ENCODE assay signal across 8 mouse cellular contexts in the genomic region with DNA sequence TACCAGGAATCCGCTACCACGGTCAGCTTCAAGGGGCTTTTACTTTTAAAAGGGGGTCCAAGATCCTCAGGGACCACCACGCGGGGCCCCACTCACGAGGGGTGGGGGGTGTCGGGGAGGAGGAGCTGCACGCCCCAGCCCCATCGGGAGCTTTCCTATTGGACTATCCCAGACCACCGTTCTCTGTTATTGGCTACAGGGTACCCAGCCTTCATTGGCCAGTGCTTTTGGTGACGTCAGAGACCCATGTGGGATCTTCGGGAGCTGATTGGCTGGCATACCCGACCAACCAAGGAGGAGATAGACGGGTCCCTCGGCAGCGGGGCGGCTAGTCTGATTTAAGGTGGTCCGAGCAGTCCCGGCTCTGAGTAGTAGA. TPM values are rescaled to one million over a fixed set of nuclear protein-coding genes. Genes with fewer than 3 reads are reported as not detected.
A peak's percentile ranks its signal among the peaks of the same experiment; 100 is the strongest.
DNase-seq lines count a peak whose midpoint lies in the region; ATAC-seq and TF ChIP-seq lines count a peak whose summit lies in the region.

No protein-coding gene starts in this region.

- no peak for TF ChIP-seq POLR2A in bone marrow macrophage, adult 2 months (IDR thresholded peaks at IDR 0.05; ENCODE audit: borderline replicate concordance, low read depth, low read length)
- TF ChIP-seq POLR2A in embryonic fibroblast, embryonic 13.5 days (IDR thresholded peaks at IDR 0.05; ENCODE audit: low read depth, low read length) = no peak

- H3K9ac ChIP-seq in kidney, embryonic 14.5 days (ENCODE audit: low read depth, low read length) = peak overlapping the region; percentile 2; the same call in 1 of the 2 replicates
- H3K9ac ChIP-seq in limb, embryonic 15.5 days = 0 out of 2 replicates have a peak overlapping the region, but pooled peaks have one; percentile 5

- TF ChIP-seq CTCF in bone marrow macrophage, adult 2 months (IDR thresholded peaks at IDR 0.05; ENCODE audit: low read depth, low read length) = no peak
- TF ChIP-seq CTCF in embryonic fibroblast, embryonic 13.5 days (IDR thresholded peaks at IDR 0.05; ENCODE audit: borderline replicate concordance, insufficient read depth, low read length) = no peak

- H3K4me3 ChIP-seq in bone marrow macrophage, adult 2 months (ENCODE audit: insufficient read depth, low read length) = peak overlapping the region; percentile 77
- H3K4me3 ChIP-seq in embryonic fibroblast, embryonic 13.5 days (ENCODE audit: insufficient read depth, low read length) = peak overlapping the region; percentile 62
- H3K4me3 ChIP-seq in kidney, embryonic 14.5 days (ENCODE audit: low read length) = peak overlapping the region; percentile 25
- H3K4me3 ChIP-seq in limb, embryonic 15.5 days = peak overlapping the region; percentile 44

- DNase-seq in A20 (ENCODE audit: low read depth, low spot score) = peak; percentile 97
- peak; percentile 99 to 100 for DNase-seq in heart, adult 9 months (ENCODE audit: low spot score in 2 of 2)
- peak; percentile 74 to 80 for DNase-seq in monocyte, adult 2 months (ENCODE audit: low read depth in 1 of 2, low spot score in 2 of 2)
- DNase-seq in spleen, postnatal 36 days (ENCODE audit: low spot score in 2 of 2) = peak; percentile 96 to 97

- peaks cover 2% of the 10 kb centered on the region for H3K36me3 ChIP-seq in kidney, embryonic 14.5 days (ENCODE audit: control insufficient read depth, insufficient read depth, low read length)
- H3K36me3 ChIP-seq in limb, embryonic 15.5 days = 0 out of 2 replicates have a peak, but pooled peaks cover 7% of the 10 kb centered on the region

- H3K27ac ChIP-seq in bone marrow macrophage, adult 2 months (ENCODE audit: insufficient read depth, low read depth, low read length) = peak overlapping the region; percentile 66
- H3K27ac ChIP-seq in embryonic fibroblast, embryonic 13.5 days (ENCODE audit: insufficient read depth, low read length) = peak overlapping the region; percentile 78
- peak overlapping the region; percentile 90; the same call in 1 of the 2 replicates for H3K27ac ChIP-seq in kidney, embryonic 14.5 days (ENCODE audit: low read depth, low read length)
- H3K27ac ChIP-seq in limb, embryonic 15.5 days = peak overlapping the region; percentile 93

- WGBS in kidney, embryonic 14.5 days = under 1% methylated on average over 18 of the region's 18 CpGs
- WGBS in limb, embryonic 15.5 days = under 1% methylated on average over 18 of the region's 18 CpGs

- peak overlapping the region; percentile 61 for H3K4me2 ChIP-seq in kidney, embryonic 14.5 days (replicated peaks; ENCODE audit: low read depth, low read length)
- peak overlapping the region; percentile 78 for H3K4me2 ChIP-seq in limb, embryonic 15.5 days

- peaks cover 5% of the 10 kb centered on the region; the same call in 1 of the 2 replicates for H3K4me1 ChIP-seq in bone marrow macrophage, adult 2 months (ENCODE audit: control insufficient read depth, insufficient read depth, low read length)
- H3K4me1 ChIP-seq in embryonic fibroblast, embryonic 13.5 days (ENCODE audit: control insufficient read depth, insufficient read depth, low read length) = peaks cover 3% of the 10 kb centered on the region; the same call in 1 of the 2 replicates
- peaks cover 70% of the 10 kb centered on the region for H3K4me1 ChIP-seq in kidney, embryonic 14.5 days (ENCODE audit: control insufficient read depth, insufficient read depth, low read length)
- H3K4me1 ChIP-seq in limb, embryonic 15.5 days = peaks cover 70% of the 10 kb centered on the region

- ATAC-seq in kidney, embryonic 14.5 days (ENCODE audit: low FRiP score, low TSS enrichment) = peak; percentile 89
- ATAC-seq in limb, embryonic 15.5 days (ENCODE audit: insufficient number of reproducible peaks, low FRiP score, low TSS enrichment, low read depth) = peak; percentile 93

- H3K9me3 ChIP-seq in kidney, embryonic 14.5 days (ENCODE audit: control insufficient read depth, low read length) = no peaks in the 10 kb centered on the region
- no peaks in the 10 kb centered on the region for H3K9me3 ChIP-seq in limb, embryonic 15.5 days

- H3K27me3 ChIP-seq in kidney, embryonic 14.5 days (ENCODE audit: control insufficient read depth, insufficient read depth, low read length) = 0 out of 2 replicates have a peak, but pooled peaks cover 3% of the 10 kb centered on the region
- H3K27me3 ChIP-seq in limb, embryonic 15.5 days = peaks cover 12% of the 10 kb centered on the region; the same call in 1 of the 2 replicates

RNA-seq across cellular contexts. Expression of a gene that starts 2.9 kb away (rescaled TPM):
- 17.9 and 24.5 TPM in 2 replicates for polyA plus RNA-seq in bone marrow macrophage, adult 2 months (2012; ENCODE audit: insufficient read depth, insufficient read length, missing spikeins)
- 22.4 and 25.7 TPM in 2 replicates for polyA plus RNA-seq in embryonic fibroblast, embryonic 13.5 days (2011; ENCODE audit: insufficient read length, low read depth, missing spikeins)
- 29.3 and 30.4 TPM in 2 replicates for polyA plus RNA-seq in kidney, embryonic 14.5 days (2014; fragmentation: Nextera tagmentation; extraction: Ambion mirVana)
- 39.7 and 41.7 TPM in 2 replicates for polyA plus RNA-seq in limb, embryonic 15.5 days (2015; fragmentation: Nextera tagmentation; extraction: Ambion mirVana)

RNA-seq across cellular contexts. Expression of a gene that starts 12.2 kb away (rescaled TPM):
- 478 and 551 TPM in 2 replicates for polyA plus RNA-seq in bone marrow macrophage, adult 2 months (2012; ENCODE audit: insufficient read depth, insufficient read length, missing spikeins)
- 354 and 424 TPM in 2 replicates for polyA plus RNA-seq in embryonic fibroblast, embryonic 13.5 days (2011; ENCODE audit: insufficient read length, low read depth, missing spikeins)
- polyA plus RNA-seq in kidney, embryonic 14.5 days (2014; fragmentation: Nextera tagmentation; extraction: Ambion mirVana) = 408 and 609 TPM in 2 replicates
- 517 and 519 TPM in 2 replicates for polyA plus RNA-seq in limb, embryonic 15.5 days (2015; fragmentation: Nextera tagmentation; extraction: Ambion mirVana)

RNA-seq across cellular contexts. Expression of a gene that starts 26.5 kb away (rescaled TPM):
- polyA plus RNA-seq in bone marrow macrophage, adult 2 months (2012; ENCODE audit: insufficient read depth, insufficient read length, missing spikeins) = 10.1 and 10.5 TPM in 2 replicates
- 64.4 and 66.3 TPM in 2 replicates for polyA plus RNA-seq in embryonic fibroblast, embryonic 13.5 days (2011; ENCODE audit: insufficient read length, low read depth, missing spikeins)
- polyA plus RNA-seq in kidney, embryonic 14.5 days (2014; fragmentation: Nextera tagmentation; extraction: Ambion mirVana) = 77.7 and 89.2 TPM in 2 replicates
- 80.4 and 81.7 TPM in 2 replicates for polyA plus RNA-seq in limb, embryonic 15.5 days (2015; fragmentation: Nextera tagmentation; extraction: Ambion mirVana)

RNA-seq across cellular contexts. Expression of a gene that starts 29.4 kb away (rescaled TPM):
- 42.3 and 47.9 TPM in 2 replicates for polyA plus RNA-seq in bone marrow macrophage, adult 2 months (2012; ENCODE audit: insufficient read depth, insufficient read length, missing spikeins)
- 16.5 and 26.4 TPM in 2 replicates for polyA plus RNA-seq in embryonic fibroblast, embryonic 13.5 days (2011; ENCODE audit: insufficient read length, low read depth, missing spikeins)
- 12.6 and 15.5 TPM in 2 replicates for polyA plus RNA-seq in kidney, embryonic 14.5 days (2014; fragmentation: Nextera tagmentation; extraction: Ambion mirVana)
- polyA plus RNA-seq in limb, embryonic 15.5 days (2015; fragmentation: Nextera tagmentation; extraction: Ambion mirVana) = 9.9 and 11.7 TPM in 2 replicates

RNA-seq across cellular contexts. Expression of a gene that starts 34.6 kb away (rescaled TPM):
- 0.67 and 0.78 TPM in 2 replicates for polyA plus RNA-seq in bone marrow macrophage, adult 2 months (2012; ENCODE audit: insufficient read depth, insufficient read length, missing spikeins)
- polyA plus RNA-seq in embryonic fibroblast, embryonic 13.5 days (2011; ENCODE audit: insufficient read length, low read depth, missing spikeins) = 0.75 and 0.86 TPM in 2 replicates
- 0.84 and 0.86 TPM in 2 replicates for polyA plus RNA-seq in kidney, embryonic 14.5 days (2014; fragmentation: Nextera tagmentation; extraction: Ambion mirVana)
- 0.81 and 1.0 TPM in 2 replicates for polyA plus RNA-seq in limb, embryonic 15.5 days (2015; fragmentation: Nextera tagmentation; extraction: Ambion mirVana)

Comparison
In these comparisons a context has a peak if more than half of its experiments do, and no peak if none do; other contexts are left out.
1. Peak in every context shown above with its lines: DNase-seq, ATAC-seq, H3K4me3 ChIP-seq and H3K27ac ChIP-seq.
2. H3K4me3 ChIP-seq: peak in every context shown above with its lines; median percentile 77 in bone marrow macrophage, adult 2 months; 62 in embryonic fibroblast, embryonic 13.5 days; 44 in limb, embryonic 15.5 days; 25 in kidney, embryonic 14.5 days.